Comparison of ENCODE assay signal across 33 mouse cellular contexts in the genomic region with DNA sequence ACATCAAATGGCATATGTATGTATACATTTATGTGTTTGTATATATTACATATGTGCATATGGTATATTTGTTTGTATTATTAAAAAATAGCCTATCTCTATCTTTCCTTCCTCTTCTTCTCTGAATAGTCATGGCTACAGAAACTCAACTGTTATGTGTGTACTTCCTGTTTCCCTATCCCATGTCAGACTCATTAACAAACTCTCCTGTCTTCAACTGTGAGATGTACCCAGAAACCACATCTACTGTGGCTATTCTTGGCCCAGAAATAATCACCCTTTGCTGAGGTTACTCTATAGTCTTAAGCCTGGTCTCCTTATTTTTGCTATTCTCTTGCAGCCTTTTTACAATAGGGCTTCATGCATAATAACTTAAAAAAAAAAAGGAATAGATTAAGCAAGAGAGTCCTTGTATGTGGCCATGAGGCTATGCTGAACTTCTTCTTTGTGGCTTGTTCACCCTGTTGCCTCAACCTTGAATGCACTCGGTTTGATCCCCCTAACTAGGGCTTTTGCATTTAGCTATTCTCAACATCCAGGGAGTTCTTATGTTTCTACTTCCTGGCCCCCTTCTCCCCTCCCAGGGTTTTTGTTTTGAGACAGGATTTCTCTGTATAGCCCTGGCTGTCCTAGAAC. TPM values are rescaled to one million over a fixed set of nuclear protein-coding genes. Genes with fewer than 3 reads are reported as not detected.
DNase-seq lines count a peak whose midpoint lies in the region; ATAC-seq and TF ChIP-seq lines count a peak whose summit lies in the region.
"Had no signal": no experiment of that assay in that cellular context is flagged by ENCODE, and none has a peak within 500 bp of the region (broad histone marks: within the 10 kb centered on the region; RNA-seq: fewer than 3 reads in every experiment).

No protein-coding gene starts in this region.

- no peaks in the 10 kb centered on the region; the same call in none of the 2 replicates for H3K4me1 ChIP-seq in liver, adult 2 months (ENCODE audit: control insufficient read depth, insufficient read depth, low read length)
- no peaks in the 10 kb centered on the region; the same call in 1 of the 2 replicates for H3K4me1 ChIP-seq in intestine, postnatal 0 days (replicated peaks; ENCODE audit: control insufficient read depth, insufficient read depth, low read length)
- H3K4me1 ChIP-seq in cerebellum, adult 2 months (ENCODE audit: control insufficient read depth, insufficient read depth, low read length) = no peaks in the 10 kb centered on the region
- H3K4me1 ChIP-seq: embryonic facial prominence, embryonic 10.5 days had no signal

- no peaks in the 10 kb centered on the region for H3K9me3 ChIP-seq in intestine, postnatal 0 days (ENCODE audit: control insufficient read depth)
- H3K9me3 ChIP-seq: embryonic facial prominence, embryonic 10.5 days; G1E; liver, embryonic 13.5 days had no signal

- no peak for TF ChIP-seq POLR2A in liver, adult 2 months (IDR thresholded peaks at IDR 0.05; ENCODE audit: extremely low read depth, insufficient read depth, low read length)
- no peak for TF ChIP-seq POLR2A in cerebellum, adult 2 months (IDR thresholded peaks at IDR 0.05; ENCODE audit: borderline replicate concordance, insufficient read depth, low read length)

- H3K27ac ChIP-seq in liver, adult 2 months (replicated peaks; ENCODE audit: insufficient read depth, low read depth, low read length) = no peak overlapping the region
- no peak overlapping the region for H3K27ac ChIP-seq in intestine, postnatal 0 days (ENCODE audit: low read depth, low read length)
- H3K27ac ChIP-seq in cerebellum, adult 2 months (ENCODE audit: insufficient read depth, low read length) = no peak overlapping the region
- H3K27ac ChIP-seq: embryonic facial prominence, embryonic 10.5 days; heart, adult 2 months; hindbrain, embryonic 14.5 days; layer of hippocampus, adult 2 months; liver, embryonic 13.5 days had no signal

- no peak for TF ChIP-seq CTCF in liver, adult 2 months (IDR thresholded peaks at IDR 0.05; ENCODE audit: low read depth, low read length)
- no peak for TF ChIP-seq CTCF in intestine, postnatal 0 days (IDR thresholded peaks at IDR 0.05; ENCODE audit: low read depth)
- TF ChIP-seq CTCF in cerebellum, adult 2 months (IDR thresholded peaks at IDR 0.05; ENCODE audit: borderline replicate concordance, insufficient read depth, low read depth, low read length) = no peak

- H3K9ac ChIP-seq in liver, adult 2 months (ENCODE audit: low read depth, low read length) = no peak overlapping the region
- H3K9ac ChIP-seq in intestine, postnatal 0 days (ENCODE audit: low read depth, low read length) = no peak overlapping the region
- H3K9ac ChIP-seq: hindbrain, embryonic 14.5 days; liver, embryonic 13.5 days; lung, embryonic 14.5 days had no signal

- no peak overlapping the region for H3K4me2 ChIP-seq in intestine, postnatal 0 days (replicated peaks; ENCODE audit: low read depth)
- H3K4me2 ChIP-seq: hindbrain, embryonic 14.5 days; liver, embryonic 13.5 days; lung, embryonic 14.5 days; midbrain, embryonic 11.5 days had no signal

- H3K79me2 ChIP-seq in liver, adult 2 months (ENCODE audit: control insufficient read depth, insufficient read depth, low read length) = no peaks in the 10 kb centered on the region

- 78% methylated on average over 1 of the region's 1 CpGs for WGBS in liver, adult 2 months
- 80% methylated on average over 1 of the region's 1 CpGs for WGBS in intestine, postnatal 0 days
- WGBS in cerebellum, adult 2 months = 93% methylated on average over 1 of the region's 1 CpGs

- H3K27me3 ChIP-seq in liver, adult 2 months (ENCODE audit: control insufficient read depth, insufficient read depth, low read length) = no peaks in the 10 kb centered on the region
- H3K27me3 ChIP-seq in intestine, postnatal 0 days (replicated peaks; ENCODE audit: control insufficient read depth, insufficient read depth, low read length) = no peaks in the 10 kb centered on the region
- no peaks in the 10 kb centered on the region for H3K27me3 ChIP-seq in cerebellum, adult 2 months (ENCODE audit: control insufficient read depth, insufficient read depth, low read length)
- H3K27me3 ChIP-seq: liver, embryonic 13.5 days had no signal

- peak; percentile 11 for DNase-seq in liver, adult 2 months (ENCODE audit: extremely low read depth, low read depth, low spot score)
- DNase-seq in liver = no peak
- peak; percentile 25 for DNase-seq in c-Kit-positive CD71-negative TER-119-negative erythroid progenitor cells, embryonic 14.5 days (ENCODE audit: low read depth)
- DNase-seq in thymus, postnatal 10 days (ENCODE audit: low spot score in 2 of 2) = no peak
- no peak for DNase-seq in cerebellum, adult 2 months
- DNase-seq: adrenal gland, adult 8-10 months; cerebellum, adult 9-11 months; gastrocnemius, postnatal 10 days; heart, adult 2 months; kidney, adult 9 months; kidney, postnatal 25 days; liver, embryonic 13.5 days; lung, embryonic 14.5 days; lung, postnatal 36 days; thymus, postnatal 14 days had no signal

- ATAC-seq in megakaryocyte, adult 5-6 weeks (ENCODE audit: poor library complexity, severe bottlenecking) = peak; percentile 86
- ATAC-seq in intestine, postnatal 0 days = no peak
- ATAC-seq: activated CD4-positive, CD25-positive, alpha-beta regulatory T cell, adult 4 months; forebrain, embryonic 16.5 days had no signal

- no peaks in the 10 kb centered on the region for H3K36me3 ChIP-seq in liver, adult 2 months (ENCODE audit: control insufficient read depth, insufficient read depth, low read length)
- no peaks in the 10 kb centered on the region for H3K36me3 ChIP-seq in intestine, postnatal 0 days (ENCODE audit: control insufficient read depth, insufficient read depth)
- H3K36me3 ChIP-seq: embryonic facial prominence, embryonic 10.5 days; G1E; liver, embryonic 13.5 days had no signal

- H3K4me3 ChIP-seq in liver, adult 2 months (ENCODE audit: insufficient read depth, low read depth, low read length) = no peak overlapping the region
- no peak overlapping the region for H3K4me3 ChIP-seq in intestine, postnatal 0 days (ENCODE audit: low read depth, low read length)
- H3K4me3 ChIP-seq in cerebellum, adult 2 months (replicated peaks; ENCODE audit: insufficient read depth, low read depth, low read length) = no peak overlapping the region
- H3K4me3 ChIP-seq: embryonic facial prominence, embryonic 10.5 days; heart, adult 2 months; layer of hippocampus, adult 2 months; liver, embryonic 13.5 days had no signal

RNA-seq across cellular contexts. Expression of a gene that starts 9.2 kb away (rescaled TPM):
- not detected in 2 replicates for total RNA-seq in liver, adult 2 months (2014; rRNA removed)
- polyA plus RNA-seq in liver, adult 2 months (2012; rRNA removed) = not detected in 2 replicates
- not detected in 2 replicates for total RNA-seq in megakaryocyte, adult 5-6 weeks (2015)
- not detected in 2 replicates for total RNA-seq in megakaryocyte, adult 5-6 weeks (2017)
- not detected in 2 replicates for polyA plus RNA-seq in intestine, postnatal 0 days (2015; fragmentation: Nextera tagmentation; extraction: Ambion mirVana)
- not detected in 2 replicates for polyA plus RNA-seq in cerebellum, adult 2 months (2012; rRNA removed)
- total RNA-seq: adrenal gland, adult 8-10 months; G1E; gastrocnemius, postnatal 10 days; heart, adult 2 months; heart, postnatal 25 days; layer of hippocampus, adult 2 months; layer of hippocampus, postnatal 25 days; left cerebral cortex, postnatal 10 days; midbrain, postnatal 0 days had no signal
- polyA plus RNA-seq: activated CD4-positive, CD25-positive, alpha-beta regulatory T cell, adult 4 months; cortical plate, adult 2 months; embryonic facial prominence, embryonic 10.5 days; forebrain, embryonic 16.5 days; G1E; heart, adult 2 months; heart, embryonic 14.5 days; hindbrain, embryonic 14.5 days; intestine, embryonic 14.5 days; limb, embryonic 11.5 days; liver, embryonic 13.5 days; lung, embryonic 14.5 days; midbrain, embryonic 11.5 days; midbrain, postnatal 0 days; small intestine, adult 2 months had no signal

Comparison
In these comparisons a context has a peak if more than half of its experiments do, and no peak if none do; other contexts are left out.
1. DNase-seq: peak in liver, adult 2 months (single experiment) and c-Kit-positive CD71-negative TER-119-negative erythroid progenitor cells, embryonic 14.5 days (single experiment); none in liver (single experiment), thymus, postnatal 10 days (0 of 2) and cerebellum, adult 2 months (0 of 2).